Mouse (Mus musculus): Measurements from ENCODE around the gene Slc12a8.

The Slc12a8 gene

GRCm38 (mm10) chr16:33673530-33674109 lies 156.5 kb downstream of the Slc12a8 start:
- no peak for DNase-seq (ENCODE audit: low read depth, low spot score)

GRCm38 (mm10) chr16:33675151-33675847 lies 158.2 kb downstream of the Slc12a8 start:
- DNase-seq (ENCODE audit: low read depth, low spot score) = no peak

GRCm38 (mm10) chr16:33675848-33676184 lies 158.7 kb downstream of the Slc12a8 start:
- peak; percentile 44 for DNase-seq (ENCODE audit: low read depth, low spot score)

- peak; percentile 89 for DNase-seq (ENCODE audit: low read depth, low spot score)
Observed at GRCm38 (mm10) chr16:33676347-33677312, 159.5 kb downstream of the Slc12a8 start.

GRCm38 (mm10) chr16:33677313-33677690 lies 160.2 kb downstream of the Slc12a8 start:
- DNase-seq (ENCODE audit: low read depth, low spot score) = no peak

GRCm38 (mm10) chr16:33677901-33678300 lies 160.8 kb downstream of the Slc12a8 start:
- DNase-seq (ENCODE audit: low read depth, low spot score) = no peak

- no peak for DNase-seq (ENCODE audit: low read depth, low spot score)
Observed at GRCm38 (mm10) chr16:33680271-33680670, 163.1 kb downstream of the Slc12a8 start.

GRCm38 (mm10) chr16:33680816-33681215 lies 163.7 kb downstream of the Slc12a8 start:
- no peak for DNase-seq (ENCODE audit: low read depth, low spot score)

GRCm38 (mm10) chr16:33681661-33682060 lies 164.5 kb downstream of the Slc12a8 start:
- no peak for DNase-seq (ENCODE audit: low read depth, low spot score)

GRCm38 (mm10) chr16:33682651-33683050 lies 165.5 kb downstream of the Slc12a8 start:
- no peak for DNase-seq (ENCODE audit: low read depth, low spot score)

GRCm38 (mm10) chr16:33683206-33684161 lies 166.4 kb downstream of the Slc12a8 start:
- DNase-seq (ENCODE audit: low read depth, low spot score) = peak; percentile 70

GRCm38 (mm10) chr16:33684162-33684702 lies 167.1 kb downstream of the Slc12a8 start, which contains the start of gene Heg1:
Gene Heg1, plus strand, starts transcription at chr16:33684370.
- peak; percentile 58 for DNase-seq (ENCODE audit: low read depth, low spot score)

- peak; percentile 37 for DNase-seq (ENCODE audit: low read depth, low spot score)
Observed at GRCm38 (mm10) chr16:33684703-33685701, 167.9 kb downstream of the Slc12a8 start.

GRCm38 (mm10) chr16:33686056-33686455 lies 168.9 kb downstream of the Slc12a8 start:
- no peak for DNase-seq (ENCODE audit: low read depth, low spot score)

- DNase-seq (ENCODE audit: low read depth, low spot score) = no peak
Observed at GRCm38 (mm10) chr16:33687724-33688123, 170.6 kb downstream of the Slc12a8 start.

- DNase-seq (ENCODE audit: low read depth, low spot score) = no peak
Observed at GRCm38 (mm10) chr16:33690975-33691747, 174.0 kb downstream of the Slc12a8 start.

- no peak for DNase-seq (ENCODE audit: low read depth, low spot score)
Observed at GRCm38 (mm10) chr16:33693553-33693952, 176.4 kb downstream of the Slc12a8 start.

GRCm38 (mm10) chr16:33696811-33697575 lies 179.9 kb downstream of the Slc12a8 start:
- no peak for DNase-seq (ENCODE audit: low read depth, low spot score)
